Mouse (Mus musculus) lung, postnatal 0 days (tissue): ENCODE measurements around the gene Dnajb2.

ENCODE experiments used
- CTCF ChIP-seq: IDR thresholded peaks from 2 replicates; pipeline ENCODE4 v1.5.1; 2016; ENCODE audit warnings: antibody characterized with exemption, mild to moderate bottlenecking
- EP300 ChIP-seq: IDR thresholded peaks from 2 replicates; pipeline ENCODE4 v1.6.1; 2016; ENCODE audit warnings: antibody characterized with exemption, mild to moderate bottlenecking, control low read depth

- TF ChIP-seq CTCF (no peak), EP300 (no peak)
Measured at GRCm38 (mm10) chr1:75227653-75228052, 8.6 kb upstream of the Dnajb2 start.
